Mouse (Mus musculus) thymus, postnatal 36 days (tissue): ENCODE measurements around the gene Jdp2.

Experiments
- DNase-seq, 2 experiments: peaks; one replicate each; pipeline ENCODE4 v3.0.0; 2022; ENCODE audit warnings: mixed read lengths in 2 of 2

Jdp2 gene

DNA sequence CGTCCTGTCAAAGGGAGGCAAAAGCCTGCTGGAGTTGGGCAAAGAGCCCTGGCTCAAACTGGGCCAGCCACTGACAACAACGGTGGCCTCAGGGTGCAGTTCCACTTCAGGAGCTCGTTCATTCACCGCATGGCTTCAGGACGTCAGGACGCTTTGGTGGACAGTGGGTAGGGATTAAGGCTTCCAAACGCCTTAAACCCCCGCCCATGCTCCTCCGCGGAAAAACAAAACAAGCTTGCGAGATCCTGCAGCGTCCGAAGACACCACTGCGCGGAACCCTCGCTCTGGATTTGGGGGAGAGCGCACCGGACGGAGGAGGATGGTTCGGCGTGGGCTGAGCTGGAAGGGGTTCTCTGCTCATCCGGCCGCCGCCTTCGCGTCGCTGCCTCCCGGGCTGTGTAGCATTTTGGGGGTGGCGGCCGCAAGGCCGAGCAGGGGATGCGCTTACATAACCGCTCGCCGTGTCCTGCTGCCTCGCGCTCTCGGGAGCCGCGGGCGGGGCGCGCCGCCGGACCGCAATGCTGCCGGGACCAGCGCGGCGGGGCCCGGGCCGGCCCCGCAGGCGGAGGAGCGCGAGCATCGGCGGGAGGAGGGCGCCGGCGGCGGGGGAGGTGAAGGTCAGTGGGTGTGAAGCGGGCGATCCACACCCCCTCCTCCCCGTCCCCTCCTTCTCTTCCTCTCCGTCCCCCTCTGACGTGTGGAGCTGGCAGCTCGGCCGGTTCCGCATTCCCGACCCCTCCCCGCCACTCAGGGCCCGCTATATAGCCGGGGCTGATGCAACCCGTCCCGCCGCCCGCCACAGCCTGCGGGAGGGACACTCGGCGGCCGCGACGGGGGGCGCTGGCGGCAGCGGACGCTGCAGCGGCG, at the start of gene Jdp2:
Gene Jdp2 (plus strand): TSS at position 417 of the 867 bp plus-strand sequence.
- peak; percentile 40 to 61 for DNase-seq

DNA sequence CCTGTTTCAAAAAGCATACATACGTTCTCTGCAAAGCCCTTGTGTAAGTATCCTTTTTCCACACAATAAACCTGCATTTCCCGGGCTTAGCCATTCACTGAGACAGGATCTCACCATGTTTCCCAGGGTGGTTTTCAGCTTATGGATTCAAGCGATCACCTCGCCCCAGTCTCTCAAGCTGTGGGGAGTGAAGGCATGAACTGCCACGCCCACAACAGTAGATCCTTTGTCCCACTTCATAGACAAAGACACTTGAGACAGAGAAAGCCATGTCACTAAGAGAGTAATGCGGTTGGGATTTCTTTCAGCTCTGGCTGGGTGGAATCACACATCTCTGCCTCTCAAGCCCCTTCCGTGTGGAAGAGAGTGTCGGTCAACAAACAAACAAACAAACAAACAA, 49.2 kb upstream of the Jdp2 start:
- no peak for DNase-seq

DNA sequence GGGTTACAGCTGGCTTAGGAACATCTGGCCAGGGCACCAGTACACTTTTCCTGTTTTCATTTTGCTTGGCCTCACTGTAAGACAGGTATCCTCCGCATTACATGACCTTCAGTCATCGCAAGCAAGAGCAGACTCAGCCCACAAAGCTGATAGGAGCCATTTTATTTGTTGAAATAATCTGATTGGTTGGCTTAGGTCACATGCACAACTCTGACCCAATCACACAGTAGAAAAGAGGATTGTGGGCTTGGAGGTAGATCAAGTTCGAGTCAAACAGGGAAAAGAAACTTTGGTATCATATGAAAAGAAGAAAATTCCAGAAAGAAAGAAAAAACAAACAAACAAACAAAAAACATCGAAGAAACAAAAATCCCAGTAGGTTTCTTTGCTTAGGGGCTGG, 48.4 kb upstream of the Jdp2 start:
- DNase-seq, result no peak

DNA sequence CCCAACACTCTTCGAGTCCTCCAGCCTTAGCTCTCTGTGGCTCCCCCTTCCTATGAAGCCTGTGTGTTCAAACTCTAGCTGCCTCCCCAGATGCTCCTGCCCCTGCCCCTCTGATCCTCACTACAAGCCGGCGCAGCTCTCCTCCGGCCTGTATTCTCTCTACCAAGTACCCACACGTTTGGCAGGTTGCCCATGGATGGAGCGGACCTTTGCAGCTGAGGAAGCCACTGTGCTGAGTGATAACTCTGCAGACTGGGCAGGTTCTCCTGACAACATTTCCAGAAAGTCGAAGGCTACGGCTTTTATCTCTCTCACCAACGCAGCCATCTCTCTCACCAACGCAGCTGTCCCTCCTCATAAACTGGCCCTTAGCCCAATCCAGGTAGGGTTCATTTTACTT, 39.5 kb upstream of the Jdp2 start:
- no peak for DNase-seq

DNA sequence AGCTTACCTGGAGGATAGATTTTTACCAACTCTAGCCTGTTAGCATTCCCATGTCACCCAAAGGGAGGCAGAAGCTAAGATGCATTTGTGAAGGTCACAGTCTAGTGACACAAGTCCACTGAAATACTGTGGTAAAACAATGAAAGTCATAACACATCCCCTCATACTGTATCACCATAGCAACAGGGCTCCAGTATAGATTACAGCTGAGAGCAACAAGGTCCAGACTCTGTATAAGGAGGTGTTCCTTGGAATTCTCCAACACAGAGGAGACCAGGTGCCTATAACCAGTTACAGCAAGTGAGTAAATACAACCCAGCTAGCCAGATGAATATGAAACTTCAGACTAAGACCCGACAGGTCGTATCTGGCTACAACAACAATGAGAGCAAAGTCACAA, 33.4 kb upstream of the Jdp2 start:
- DNase-seq, result no peak

DNA sequence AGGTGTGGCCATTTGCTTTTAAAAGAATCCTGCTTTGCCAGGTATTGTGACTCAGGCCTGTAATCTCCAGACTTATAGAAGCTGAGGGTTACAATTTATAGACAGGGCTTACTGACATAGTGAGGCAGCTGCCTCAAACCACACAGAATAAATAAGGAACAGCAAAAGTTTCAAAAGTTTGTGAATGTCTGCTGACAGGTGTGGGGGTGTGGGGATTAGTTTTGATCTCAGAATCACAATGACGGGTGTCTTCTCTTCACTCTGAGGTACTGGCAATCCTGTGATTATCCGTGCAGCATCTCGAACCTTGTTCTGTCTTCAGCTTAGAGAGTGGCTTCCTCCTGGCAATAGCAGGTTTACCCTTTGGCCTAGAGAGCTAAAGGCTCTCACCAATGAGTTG, 30.5 kb upstream of the Jdp2 start:
- DNase-seq, result no peak

DNA sequence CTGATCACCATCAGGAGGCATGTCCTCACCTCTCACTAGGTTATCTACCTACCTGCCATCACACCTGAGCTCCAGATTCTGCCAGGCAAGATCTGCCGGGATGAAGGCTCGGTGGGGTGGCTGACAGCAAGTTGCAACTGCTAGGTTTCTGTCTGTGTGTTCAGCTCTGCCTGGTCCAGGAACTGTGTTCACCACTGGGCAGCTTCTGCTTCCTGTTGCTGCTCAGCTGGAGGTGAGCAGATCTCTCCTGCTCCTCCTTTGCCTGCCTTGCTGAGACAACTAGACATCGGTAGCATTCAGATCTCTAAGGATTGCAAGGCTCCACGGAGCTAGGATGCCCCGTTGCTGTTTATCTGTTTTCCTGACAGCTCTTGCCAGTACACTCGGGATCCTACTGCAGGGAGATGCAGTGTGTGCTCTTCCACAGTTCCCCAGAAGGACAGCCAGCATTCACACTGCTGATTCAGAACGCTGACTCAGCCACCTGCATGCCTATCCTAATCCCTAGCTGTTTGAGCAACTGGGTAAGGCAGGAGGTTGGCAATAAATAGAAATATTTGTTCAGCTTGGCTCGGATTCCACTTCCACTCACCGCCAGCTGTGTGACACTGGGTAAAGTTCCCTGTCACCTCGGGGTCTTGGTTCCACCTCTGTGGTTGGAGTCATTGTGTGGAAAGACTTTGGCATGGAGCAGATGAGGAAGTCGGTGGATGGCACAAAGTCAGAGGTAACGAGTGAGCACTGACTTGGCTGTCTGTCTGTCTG, 29.3 kb upstream of the Jdp2 start:
- DNase-seq, result peak; percentile 8 to 22

DNA sequence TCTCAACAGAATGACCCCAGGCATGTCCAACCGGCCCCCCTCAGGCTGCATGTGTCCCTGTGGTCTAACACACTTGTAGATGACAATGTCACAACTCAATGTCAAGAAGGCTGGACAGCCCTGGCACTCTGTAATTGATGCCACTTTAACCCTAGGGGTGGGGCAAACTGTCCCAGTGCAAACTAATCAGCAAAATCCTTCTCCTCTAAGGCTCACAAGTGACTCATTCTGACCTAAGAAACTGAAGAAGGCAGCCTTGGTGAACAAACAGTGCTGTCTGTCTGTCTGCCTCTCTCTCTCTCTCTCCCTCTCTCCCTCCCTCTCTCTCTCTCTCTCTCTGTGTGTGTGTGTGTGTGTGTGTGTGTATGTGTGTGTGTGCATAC, 28.7 kb upstream of the Jdp2 start:
- no peak for DNase-seq

DNA sequence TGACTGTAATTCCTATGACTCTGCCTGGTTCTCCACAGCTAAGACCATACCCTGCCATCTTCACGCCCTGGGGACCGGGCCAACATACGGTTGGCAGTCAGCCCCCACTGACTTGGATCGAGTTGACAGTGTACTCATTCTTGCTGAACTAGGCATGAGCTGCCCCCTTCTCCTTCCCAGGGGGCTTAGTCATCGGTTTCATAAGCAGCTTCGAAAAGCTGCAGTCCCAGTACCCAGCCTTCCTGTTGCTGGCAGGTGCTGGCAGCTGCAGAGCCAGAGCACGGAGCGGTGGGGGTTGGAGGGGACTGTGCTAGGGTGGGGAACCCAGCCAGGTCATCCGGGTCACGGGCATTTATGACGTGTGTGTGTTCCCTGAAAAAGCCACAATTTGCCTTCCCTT, 27.5 kb upstream of the Jdp2 start:
- DNase-seq, result peak; percentile 60 to 81

DNA sequence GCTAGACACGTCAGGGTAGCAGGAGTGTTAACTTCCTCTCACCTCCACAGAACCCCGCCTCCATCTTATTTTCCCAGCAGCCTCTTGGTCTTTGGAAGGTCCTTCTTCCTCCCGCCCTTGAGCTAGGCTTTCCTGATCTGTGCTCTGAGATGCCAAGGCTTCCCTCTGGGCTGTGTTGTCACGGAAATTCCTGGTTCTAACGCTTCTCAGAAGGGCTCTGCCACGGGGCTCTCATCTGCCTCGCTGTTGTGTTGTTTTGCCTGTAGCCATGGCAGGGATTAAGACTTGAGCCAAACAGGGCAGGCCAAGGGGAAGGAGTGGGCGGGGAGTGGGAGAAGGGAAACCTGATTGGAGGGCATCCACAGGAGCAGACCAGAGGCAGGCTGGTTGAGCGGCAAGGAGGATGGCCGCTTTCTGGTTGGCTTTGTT, 26.8 kb upstream of the Jdp2 start:
- no peak for DNase-seq

DNA sequence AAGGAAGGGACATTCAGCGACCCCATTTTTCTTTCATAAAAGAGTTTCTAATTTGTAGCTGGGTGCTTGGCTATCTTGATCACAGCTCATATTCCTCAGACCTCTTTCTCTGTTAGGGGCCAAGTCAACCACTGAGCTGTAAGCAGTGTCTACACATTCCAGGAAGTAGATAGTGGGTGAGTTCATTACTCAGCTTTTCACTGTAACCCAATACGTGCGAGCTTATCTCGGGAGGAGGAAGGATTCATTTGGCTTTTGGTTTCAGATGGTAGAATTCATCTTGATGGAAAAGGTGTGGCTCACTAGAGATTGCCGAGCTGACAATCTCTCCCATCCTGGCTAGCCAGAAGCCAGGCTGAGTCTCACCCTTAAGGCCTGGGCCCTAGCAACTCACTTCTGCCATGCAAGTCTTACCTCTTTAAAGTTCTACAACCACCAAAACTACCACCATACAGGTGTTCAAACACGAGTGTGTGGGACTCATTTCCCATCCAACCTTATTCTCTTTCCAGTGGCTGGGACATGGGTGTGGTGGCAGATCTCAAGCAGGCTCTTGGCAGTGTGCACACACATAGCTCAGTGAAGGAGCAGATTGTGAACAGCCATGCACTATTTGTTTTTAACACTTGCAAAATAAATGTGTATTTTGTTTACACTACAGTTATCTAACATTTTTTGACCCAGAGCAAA, 23.9 kb upstream of the Jdp2 start:
- DNase-seq, result no peak

DNA sequence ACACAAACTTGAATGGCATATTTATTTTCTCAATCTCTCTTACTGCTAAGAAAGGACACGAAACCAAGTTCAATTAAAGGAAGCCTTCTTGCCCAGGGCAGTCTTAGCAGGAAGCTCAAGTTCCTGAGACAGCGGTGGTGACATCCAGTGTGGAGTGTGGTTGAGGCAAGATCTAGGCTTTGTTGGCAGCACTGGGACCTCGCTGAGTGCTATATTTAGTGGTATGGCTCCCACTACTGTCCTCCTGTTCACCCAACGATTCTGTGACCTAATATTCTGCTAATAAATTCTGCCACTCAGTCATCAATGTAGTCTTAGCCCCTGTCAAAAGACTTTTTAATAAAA, 23.4 kb upstream of the Jdp2 start:
- DNase-seq, result no peak

DNA sequence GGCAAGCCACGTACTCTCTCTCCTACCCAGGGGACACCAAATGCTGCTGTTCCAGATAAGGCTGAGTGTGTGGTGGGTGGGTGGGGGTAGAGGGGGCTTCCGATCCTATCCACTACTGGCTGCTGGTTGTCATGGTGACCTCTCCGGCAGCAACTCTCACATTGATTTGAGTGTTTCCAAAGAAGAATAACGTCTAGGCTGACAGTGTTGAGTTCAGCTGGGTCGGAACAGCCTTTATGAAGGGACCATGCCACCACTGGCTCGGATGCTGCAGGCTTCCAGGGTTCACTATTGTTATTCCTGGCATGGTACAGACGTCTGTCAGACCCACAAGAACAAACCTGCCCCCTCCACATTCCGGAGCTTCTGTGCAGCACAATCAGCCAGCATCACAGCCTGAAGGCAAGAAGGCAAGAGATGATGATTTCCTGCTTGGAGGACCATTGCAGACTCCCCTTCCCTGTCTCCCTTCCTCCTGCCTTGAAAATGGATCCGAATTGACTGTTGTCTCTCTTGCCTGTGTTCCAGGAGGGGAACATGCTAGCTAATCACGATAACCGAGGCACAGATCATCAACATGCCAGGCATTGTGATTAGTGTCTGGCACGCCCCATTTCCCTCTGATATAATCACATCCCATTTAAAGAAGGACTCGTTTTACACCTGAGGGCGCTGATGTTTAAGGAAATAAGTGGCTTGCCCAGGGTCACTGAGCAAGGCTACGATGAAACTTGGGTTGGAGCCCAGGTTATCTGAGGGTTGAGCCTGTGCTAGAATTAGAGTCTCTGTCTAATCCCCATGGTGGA, 17.4 kb upstream of the Jdp2 start:
- DNase-seq, result no peak

DNA sequence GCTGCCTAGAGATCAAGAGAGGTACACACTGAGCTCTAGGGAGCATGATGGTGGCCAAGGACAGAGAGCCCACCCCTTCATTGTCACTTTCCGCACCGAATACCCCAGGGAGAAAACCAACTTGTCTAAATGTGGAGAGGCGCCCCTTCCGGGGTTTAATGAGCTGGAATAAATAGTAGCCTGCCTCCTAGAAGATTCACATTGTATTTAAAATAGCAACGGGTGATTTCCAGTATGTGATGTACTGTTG, 16.8 kb upstream of the Jdp2 start:
- no peak for DNase-seq

DNA sequence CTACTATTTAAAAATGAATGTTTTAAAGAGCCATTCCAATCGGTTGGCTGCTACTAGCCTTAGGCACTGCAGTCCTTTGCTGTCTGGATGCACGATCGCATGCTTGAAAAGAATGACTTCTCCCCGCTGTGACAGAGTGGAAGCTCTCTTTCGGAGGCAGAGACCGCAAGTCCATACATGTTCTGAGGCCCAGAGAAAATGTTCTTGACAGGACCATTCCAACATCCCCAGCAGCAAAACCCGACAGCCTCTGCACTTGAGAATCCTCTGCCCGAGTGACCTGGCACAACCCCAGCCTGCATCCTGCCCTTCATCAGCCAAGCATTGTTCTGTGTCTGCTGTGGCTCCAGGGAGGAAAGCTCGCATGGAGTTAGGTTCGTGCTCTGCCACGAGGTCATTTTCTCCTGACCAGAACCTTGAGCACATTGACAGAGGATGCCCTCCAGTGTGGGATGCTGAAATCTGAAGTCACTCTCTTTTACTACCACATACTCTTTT, 13.0 kb upstream of the Jdp2 start:
- DNase-seq, result no peak

DNA sequence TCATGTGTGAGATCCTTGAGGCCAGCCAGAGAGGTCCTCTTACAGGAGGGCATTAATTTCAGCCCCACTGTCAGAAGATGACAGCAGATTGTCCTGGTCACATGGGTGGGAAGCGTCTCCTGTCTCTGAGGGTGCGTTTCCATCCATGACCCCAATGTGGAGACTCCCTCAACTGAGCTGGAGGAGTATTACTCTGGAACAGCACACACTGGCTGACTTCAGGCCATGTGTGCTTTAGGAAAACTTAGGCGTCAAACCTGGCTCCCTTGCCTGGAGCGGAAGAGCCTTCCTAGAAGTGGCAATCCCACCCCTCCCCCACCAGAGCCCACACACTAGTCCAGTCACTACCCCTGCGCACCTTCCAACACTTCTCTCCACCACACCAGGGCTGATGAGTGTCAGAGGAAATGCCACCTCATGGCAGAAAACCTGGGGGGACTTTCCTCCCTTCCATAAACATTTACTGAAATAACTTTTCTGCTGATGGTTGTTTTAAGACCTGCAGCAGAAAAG, 8.9 kb upstream of the Jdp2 start:
- DNase-seq, result no peak

DNA sequence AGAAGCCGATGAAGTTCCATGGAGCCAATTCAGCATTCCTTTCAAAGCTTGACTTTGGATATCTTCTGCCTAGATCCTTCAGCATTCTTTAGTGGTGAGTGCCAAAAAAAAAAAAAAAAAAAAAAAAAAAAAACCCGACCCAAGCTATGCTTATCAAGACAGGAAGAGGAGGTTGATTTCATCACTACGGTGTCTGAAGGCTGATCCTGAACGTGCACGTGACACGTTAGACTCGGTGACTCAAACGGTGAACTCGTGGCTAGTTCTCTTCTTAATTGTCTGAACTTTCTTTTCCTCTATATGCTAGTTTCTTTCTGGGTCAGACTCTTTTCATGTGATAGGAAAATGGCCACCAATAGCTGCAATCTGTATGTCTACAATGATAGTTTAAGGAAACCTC, 5.9 kb upstream of the Jdp2 start:
- DNase-seq, result no peak

DNA sequence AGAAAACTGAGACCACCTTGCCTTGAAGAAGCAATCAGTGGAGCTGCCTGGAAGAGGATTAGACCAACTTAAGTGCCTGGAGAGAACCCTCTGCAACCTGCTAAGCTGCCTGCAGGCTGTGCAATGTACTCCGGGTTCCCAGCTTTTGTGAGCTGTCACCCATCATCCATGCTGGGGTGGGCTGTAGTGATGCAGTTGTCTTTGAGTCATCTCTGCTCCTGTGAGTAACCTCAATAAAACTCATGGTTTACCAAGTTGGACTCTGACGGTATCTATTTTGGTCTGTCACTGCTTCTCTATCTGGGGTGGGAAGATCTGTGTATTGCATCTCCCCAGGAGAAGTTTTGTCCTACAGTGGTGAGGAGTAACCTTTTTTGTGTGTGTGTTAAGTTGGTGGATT, 4.4 kb upstream of the Jdp2 start:
- DNase-seq, result no peak

DNA sequence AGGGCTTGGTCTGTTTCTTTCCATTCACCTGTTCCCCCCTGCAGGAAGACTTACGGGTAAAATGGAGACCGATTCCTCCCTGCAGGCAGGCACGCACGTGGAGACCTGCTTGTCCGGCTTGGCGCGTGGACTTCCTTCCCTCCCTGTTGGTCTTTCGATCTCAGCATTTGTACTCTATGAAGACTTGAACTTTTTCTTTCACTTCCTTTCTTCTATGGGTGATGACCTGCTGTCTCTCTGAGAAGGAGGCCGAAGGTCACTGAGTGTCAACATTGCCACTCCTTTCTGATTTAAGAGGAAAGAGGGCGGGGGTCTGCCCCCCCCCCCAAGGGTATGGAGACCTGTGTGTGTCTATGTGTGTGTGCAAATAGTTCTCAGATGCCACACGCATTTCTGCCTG, 774 bp upstream of the Jdp2 start:
- DNase-seq, result no peak

DNA sequence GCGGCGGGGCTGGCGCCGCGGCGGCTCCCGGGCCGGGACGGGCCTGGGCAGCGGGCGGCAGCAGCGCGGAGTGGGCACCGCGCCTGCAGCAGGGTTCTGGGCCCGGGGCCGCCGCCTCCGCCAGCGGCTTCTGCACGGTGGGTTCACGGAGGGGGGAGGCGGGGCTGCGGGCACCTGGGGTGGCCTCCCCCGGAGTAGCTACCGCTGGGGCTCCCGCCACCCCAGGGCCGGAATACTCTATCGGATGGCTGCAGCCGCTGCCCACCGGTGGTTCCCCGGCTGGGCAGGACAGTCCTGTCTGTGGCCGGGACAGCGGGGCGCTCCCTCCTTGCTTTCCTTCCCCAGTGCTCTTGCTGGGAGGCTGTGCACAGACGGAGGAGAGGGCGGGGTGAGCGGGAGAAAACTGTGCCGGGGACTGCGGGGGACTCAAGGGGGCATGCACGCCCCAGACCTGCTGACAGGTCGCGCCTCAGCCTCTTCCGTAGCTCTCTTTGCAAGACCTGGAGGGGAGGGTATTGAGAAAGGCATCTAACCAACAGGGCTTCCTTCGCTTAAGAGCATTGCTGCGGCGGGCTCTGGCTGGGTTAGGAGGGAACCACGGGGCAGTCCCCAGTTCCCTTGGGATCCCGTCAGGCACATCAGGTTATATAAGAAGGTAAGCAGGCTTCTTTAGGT, 788 bp downstream of the Jdp2 start:
- DNase-seq, result peak; percentile 61 to 73

DNA sequence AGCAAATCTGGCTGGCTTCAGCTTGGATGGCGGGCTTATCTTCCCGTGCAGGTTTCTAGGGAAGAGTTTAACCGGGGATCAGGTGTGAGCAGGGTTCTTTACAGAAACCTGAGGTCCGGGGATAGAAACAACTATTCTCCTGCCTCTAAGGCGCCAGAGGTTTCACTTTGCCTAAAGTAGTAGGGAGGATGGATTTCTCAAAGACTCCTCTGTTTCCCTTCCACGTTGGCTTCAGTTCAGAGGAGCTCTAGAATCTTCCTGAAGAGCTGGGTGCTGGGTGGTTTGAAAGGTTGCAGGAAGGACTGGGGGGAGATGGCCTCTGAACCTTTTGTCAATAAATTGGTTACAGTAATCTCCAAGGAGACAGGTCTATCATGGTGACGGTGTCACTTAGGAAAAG, 1.8 kb downstream of the Jdp2 start:
- DNase-seq, result no peak

DNA sequence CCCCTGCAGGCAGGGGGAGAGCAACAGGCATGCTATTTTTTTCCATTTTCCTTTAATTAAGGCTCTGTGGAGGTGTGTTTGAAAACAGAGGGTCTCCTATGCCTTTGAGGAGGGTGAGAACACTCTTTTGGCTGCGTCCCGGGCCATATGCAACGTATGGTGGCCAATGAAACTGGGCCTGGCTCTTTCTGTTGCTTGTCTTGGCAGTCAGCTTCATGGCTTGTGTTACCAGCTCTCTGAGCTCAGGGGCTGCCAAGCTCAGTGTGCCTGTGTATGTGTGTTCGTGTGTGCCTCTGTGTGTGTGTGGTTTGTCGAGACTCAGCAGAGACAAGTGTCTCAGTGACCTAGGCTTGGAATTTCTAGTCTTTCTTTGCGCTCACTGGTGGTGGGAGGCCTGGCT, 2.7 kb downstream of the Jdp2 start:
- no peak for DNase-seq
